Mouse (Mus musculus) liver, adult 2 months (tissue): ENCODE data around the gene Tas2r138.

Experiments
- CTCF ChIP-seq: fragments of 200-500 bp; IDR thresholded peaks from 2 replicates; pipeline ENCODE4 v1.5.1; 2011; ENCODE audit warnings: low read depth, low read length, control low read depth
- POLR2A ChIP-seq: fragments of 200-500 bp; IDR thresholded peaks from 2 replicates; pipeline ENCODE4 v1.6.1; 2011; ENCODE audit warnings: low read length, control low read depth; ENCODE audit not compliant: insufficient read depth; ENCODE audit errors: extremely low read depth

DNA sequence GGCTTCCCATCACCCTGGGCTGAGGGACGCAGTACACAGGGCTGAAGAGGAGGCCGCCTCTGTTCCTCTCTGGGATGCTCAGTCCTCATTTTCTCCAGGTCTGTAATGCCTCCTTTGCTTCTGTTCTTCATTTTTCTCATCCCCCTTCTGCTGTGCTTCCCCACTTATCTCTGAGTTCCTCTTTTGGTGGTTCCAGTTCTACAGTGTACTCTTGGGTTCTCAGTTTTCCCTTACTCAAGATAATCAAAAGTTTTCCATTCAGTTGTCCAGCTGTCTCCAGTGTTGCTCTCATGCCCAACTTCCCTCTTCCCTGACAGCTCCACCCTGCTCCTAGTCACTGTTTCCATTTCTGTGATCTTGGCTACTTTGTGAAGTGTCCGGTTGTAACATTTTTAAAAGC, 39.5 kb downstream of the Tas2r138 start:
- TF ChIP-seq CTCF: no peak
- no peak for TF ChIP-seq POLR2A
